Mouse (Mus musculus) urinary bladder, postnatal 14 days (tissue): ENCODE data around the gene 4930442H23Rik.
"Not testable (repeated sequence)": the region's sequence is repeated elsewhere in the genome, so short reads cannot be mapped to it uniquely, and the experiment has no call there.

ENCODE experiments used
- DNase-seq: peaks from one replicate; pipeline ENCODE4 v3.0.0; 2021; ENCODE audit warnings: low spot score

4930442H23Rik gene

DNA sequence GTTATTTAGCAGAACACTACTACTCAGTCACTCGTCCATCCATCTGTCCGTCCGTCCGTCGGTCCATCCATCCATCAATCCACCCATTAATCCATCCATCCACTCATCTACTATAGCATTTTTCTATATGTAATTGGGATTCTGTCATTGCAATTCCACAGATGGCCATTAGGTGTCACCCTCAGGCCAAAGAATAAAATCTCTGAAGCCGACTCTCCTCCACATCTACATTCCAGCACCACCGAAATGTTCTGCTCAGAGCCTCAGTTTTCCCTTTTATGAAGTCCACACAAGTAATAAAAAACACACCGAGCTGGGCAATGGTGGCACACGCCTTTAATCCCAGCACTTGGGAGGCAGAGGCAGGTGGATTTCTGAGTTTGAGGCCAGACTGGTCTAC lies 14.6 kb upstream of the 4930442H23Rik start:
- DNase-seq = peak; percentile 65

DNA sequence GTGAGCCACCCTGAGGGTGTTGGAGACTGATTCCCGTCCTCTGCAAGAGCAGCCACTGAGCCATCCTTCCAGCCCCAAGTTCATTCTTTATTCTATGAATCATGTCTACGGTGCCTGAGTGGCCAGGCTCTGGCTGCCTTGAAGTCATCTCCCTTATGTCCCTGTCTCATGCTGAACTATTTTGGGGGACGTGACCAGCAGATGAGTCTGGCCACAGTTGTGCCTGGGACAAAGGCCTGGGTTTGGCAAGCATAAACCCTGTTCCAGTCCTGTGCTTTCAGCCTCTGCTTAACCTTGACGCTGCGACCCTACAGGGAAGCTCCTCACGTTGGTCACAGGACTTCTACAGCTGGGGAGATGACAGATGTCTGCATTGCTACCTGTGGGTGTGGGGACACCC lies 13.7 kb upstream of the 4930442H23Rik start:
- DNase-seq = no peak

DNA sequence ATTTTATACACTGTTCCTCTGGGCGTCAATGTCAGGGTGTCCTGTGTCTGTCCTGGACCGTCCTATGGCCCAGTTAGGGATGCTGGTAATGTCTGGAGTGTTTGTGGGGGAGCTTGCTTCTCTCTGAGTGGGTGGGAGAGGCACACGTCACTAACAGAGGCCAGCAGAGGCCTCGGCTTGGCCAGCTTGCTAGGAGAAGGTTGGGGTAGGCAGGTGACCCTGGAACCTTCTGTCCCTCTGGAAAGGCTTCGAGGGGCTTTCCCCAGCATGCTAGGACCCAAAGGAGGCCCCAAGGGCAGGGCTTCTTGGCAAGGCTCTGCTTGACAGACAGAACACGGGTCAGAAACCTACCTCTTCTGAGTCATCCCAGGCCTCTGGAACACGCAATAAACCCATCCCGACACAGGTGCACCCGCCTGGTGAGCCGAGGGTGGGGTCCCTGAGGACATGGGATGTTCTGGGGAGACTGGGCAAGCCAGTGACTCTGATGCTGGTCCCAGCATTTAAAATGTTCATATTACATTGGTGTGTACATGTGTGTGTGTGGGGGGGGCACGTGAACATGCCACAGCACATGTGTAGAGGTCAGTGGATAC lies 12.9 kb upstream of the 4930442H23Rik start:
- no peak for DNase-seq

DNA sequence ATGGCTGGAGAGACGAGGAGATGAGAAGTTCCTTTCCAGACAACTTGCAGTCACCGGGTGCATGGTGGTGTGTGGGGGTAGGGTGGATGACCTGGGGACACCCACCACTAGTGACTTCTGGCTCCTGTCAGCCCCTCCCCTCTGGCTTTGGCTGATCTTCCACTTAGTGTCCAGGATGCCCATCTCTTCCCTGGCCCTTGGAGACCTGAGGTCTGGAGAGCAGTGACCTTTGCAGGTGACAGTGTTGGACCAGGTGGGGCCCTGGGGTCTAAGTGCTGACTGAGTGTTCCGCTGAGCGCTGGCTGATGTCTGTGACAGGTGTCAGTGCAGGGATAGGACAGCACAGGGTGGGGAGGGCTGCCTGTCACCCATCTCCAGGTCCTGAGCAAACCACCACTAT lies 11.7 kb upstream of the 4930442H23Rik start:
- DNase-seq = no peak

DNA sequence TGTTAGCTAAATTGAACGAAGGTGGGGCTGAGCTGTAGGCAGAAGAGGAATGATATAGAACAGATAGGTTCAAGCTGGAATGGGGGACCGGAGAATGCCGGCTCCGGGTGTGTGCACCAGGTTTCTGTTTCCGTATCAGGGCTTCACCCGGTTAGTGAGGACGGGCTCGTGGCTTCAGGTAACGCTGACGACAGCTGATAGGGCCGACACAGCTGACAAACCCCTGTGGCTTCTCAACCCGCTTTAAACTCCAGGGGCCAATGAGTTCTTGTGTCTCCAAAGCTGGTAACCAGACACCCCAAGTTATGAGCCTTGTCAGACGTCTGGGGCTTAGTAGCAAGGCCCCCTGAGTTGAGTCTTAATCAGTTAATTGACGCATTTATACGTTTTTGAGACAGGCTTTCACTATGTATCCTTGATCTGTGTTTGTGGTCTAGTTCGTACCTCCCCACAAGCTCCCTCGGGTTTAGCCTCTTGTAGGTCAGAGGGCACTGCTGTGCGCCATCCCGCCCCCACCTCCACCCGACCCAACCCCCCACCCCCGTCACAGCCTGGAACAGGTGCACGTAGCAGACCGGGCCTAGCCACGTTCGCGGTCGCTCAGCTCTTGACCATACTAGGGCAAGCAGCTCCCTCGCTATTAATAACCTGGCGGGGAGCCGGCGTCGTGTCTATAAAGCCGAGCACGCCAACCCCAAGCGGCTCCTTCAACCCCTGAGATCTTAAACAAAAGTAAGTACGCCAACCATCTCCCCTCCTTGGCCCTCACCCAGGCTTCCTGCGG lies 10.5 kb upstream of the 4930442H23Rik start:
- DNase-seq = peak; percentile 54

DNA sequence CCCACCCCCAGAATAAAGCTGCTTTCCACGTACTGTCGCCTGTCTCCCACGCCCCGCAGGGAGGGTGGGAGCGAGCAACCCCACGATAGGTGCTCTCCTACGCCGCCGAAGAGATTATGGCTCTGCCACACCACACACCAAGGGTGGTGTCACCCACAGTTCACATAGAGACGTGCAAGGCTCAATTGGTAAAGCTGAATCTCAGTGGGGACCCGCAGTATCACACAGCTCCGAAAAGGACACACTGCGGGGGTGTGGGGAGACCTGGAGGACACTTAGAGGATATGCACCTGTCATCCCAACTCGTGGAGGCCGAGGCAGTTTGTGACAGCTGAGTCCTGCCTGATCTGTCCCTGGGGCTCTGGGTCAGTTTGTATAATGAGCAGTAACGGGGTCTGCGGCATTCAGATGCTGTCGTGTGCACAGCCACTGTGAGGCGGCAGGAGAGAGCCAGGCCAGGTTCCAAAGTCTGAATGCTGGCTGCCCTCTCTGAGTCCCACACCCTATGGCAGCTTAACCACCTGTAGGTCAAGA lies 9.4 kb upstream of the 4930442H23Rik start:
- DNase-seq = no peak

DNA sequence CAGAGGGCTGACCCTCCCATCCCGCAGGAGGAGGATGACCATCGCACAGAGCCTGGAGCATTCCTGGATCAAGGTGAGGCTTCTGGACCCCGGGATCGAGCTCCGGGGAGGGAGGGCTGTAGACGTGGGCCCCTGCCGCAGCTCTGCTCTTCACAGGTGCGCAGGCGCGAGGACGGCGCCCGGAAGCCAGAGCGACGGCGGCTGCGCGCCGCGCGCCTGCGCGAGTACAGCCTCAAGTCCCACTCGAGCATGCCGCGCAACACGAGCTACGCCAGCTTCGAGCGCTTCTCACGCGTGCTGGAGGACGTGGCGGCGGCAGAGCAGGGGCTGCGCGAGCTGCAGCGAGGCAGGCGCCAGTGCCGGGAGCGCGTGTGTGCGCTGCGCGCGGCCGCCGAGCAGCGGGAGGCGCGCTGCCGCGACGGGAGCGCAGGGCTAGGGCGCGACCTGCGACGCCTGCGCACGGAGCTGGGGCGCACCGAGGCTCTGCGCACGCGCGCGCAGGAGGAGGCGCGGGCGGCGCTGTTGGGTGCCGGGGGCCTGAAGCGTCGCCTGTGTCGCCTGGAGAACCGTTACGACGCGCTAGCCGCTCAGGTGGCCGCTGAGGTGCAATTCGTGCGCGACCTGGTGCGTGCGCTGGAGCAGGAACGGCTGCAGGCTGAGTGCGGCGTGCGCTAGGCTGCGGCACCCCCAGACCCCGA lies 8.8 kb upstream of the 4930442H23Rik start:
- DNase-seq = peak; percentile 79

DNA sequence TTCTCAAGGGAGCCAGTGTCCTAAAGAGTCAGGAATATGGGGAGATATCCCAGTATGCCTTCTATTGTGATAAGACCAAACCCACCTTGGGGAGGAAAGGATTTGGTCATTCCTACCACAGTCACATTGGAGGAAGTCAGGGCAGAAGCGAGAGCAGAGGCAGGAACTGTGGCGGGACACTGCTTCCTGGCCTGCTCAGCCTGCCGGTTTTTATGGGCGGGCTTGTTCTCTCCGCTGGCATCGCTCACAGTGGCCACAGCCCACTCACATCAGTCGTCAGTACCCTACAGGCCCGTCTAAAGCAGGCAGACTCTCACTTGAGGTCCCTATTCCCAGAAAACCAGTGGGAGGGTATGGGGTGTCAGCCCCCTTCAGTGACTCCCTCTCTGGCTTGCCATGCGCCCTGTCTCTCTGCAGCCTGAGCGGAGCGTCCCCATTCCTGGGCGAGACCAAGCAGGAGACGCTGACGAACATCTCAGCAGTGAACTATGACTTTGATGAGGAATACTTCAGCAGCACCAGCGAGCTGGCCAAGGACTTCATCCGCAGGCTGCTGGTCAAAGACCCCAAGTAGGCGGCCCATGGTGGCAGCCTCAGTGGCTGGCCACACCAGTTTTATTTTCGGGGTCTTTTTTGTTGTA lies 7.8 kb upstream of the 4930442H23Rik start:
- no peak for DNase-seq

DNA sequence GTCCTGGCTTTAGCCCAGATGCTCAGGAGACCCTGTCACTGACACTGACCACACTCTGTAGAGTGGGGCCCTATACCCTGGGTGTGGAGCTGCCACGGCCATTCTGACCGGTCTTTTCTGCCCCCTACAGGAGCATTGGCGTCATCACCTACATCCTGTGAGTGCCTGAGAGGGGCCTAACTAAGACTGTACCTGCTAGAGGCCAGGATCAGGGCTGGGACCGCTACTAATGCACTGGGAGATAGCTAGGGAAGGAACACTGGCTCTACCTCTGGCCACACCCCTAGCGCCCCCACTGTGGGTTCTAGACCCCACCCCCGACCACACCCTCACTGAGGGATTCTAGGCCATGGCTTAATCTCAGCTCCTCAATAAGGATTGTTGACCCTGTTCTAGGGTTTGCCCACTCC lies 7.3 kb upstream of the 4930442H23Rik start:
- no peak for DNase-seq

DNA sequence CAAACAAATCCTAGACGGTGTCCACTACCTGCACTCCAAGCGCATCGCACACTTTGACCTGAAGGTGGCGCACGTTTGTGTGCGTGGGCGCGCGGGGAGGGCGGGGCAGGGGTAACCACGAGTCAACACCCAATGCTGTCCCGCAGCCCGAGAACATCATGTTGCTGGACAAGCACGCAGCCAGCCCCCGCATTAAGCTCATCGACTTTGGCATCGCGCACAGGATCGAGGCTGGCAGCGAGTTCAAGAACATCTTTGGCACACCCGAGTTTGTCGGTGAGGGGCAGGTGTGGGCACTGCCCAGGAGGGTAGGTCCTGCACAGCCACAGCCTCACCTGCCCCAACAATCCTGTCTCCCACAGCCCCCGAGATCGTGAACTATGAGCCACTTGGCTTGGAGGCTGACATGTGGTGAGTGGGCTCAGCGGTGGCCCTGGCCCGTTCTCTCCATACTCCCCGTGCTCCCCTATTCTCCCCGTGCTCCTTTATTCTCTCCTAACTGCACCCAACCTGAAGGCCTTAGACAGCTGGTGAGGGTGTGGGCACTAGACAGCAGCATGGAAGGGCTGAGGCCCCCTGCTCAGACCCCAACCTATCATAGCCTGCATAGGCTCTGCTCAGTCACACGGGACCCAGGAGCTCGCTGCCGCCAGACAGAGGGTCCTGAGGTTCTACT lies 6.7 kb upstream of the 4930442H23Rik start:
- no peak for DNase-seq

DNA sequence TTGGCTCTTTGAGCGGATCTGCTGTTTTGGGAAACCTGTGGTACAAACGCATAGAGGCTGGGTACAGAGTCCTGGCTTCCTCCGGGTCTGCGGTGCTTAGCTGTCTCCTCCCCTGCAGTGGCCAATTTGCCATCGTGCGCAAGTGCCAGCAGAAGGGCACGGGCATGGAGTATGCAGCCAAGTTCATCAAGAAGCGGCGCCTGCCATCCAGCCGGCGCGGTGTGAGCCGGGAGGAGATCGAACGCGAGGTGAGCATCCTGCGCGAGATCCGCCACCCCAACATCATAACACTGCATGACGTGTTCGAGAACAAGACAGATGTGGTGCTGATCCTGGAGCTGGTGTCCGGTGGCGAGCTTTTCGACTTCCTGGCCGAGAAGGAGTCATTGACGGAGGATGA lies 6.2 kb upstream of the 4930442H23Rik start:
- no peak for DNase-seq

DNA sequence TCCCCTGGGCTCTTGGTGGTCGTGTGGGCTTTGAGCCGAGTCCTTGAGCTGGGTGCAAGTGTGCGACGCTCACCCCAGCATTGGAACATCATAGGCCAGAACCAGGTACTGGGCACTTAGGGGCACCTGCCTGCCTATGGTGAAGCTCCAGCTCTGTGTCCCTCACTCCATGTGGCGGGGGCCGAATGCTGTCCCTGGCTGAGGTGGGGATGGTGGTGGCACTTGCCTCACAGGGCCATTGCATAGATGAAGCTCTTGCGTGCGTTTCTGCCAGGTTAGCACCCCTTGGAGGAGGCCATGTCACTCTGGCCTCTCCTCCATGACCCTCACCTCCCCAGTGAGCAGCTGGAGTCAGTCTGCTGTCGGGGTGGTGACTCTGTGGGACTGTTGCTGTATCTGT lies 3.5 kb upstream of the 4930442H23Rik start:
- no peak for DNase-seq

DNA sequence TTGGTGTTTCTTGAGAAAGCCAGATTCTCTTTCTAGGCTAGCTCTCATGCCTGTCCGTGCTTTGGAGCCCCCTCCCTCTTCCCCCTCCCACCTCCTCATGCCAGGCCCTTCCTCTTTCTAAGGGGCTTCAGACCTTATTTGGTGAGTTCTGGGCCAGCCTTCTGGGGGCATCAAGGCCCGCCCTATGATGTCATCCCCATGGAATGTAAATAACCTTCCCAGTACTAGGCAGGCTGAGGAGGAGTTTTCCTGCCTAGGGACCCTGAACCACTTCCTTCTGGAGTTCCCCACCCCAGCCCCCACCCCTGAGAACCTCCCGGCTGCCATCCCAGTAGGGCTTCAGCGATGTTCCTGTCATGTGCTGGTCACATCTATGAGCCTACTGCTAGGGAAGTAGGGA lies 1.1 kb upstream of the 4930442H23Rik start:
- no peak for DNase-seq

DNA sequence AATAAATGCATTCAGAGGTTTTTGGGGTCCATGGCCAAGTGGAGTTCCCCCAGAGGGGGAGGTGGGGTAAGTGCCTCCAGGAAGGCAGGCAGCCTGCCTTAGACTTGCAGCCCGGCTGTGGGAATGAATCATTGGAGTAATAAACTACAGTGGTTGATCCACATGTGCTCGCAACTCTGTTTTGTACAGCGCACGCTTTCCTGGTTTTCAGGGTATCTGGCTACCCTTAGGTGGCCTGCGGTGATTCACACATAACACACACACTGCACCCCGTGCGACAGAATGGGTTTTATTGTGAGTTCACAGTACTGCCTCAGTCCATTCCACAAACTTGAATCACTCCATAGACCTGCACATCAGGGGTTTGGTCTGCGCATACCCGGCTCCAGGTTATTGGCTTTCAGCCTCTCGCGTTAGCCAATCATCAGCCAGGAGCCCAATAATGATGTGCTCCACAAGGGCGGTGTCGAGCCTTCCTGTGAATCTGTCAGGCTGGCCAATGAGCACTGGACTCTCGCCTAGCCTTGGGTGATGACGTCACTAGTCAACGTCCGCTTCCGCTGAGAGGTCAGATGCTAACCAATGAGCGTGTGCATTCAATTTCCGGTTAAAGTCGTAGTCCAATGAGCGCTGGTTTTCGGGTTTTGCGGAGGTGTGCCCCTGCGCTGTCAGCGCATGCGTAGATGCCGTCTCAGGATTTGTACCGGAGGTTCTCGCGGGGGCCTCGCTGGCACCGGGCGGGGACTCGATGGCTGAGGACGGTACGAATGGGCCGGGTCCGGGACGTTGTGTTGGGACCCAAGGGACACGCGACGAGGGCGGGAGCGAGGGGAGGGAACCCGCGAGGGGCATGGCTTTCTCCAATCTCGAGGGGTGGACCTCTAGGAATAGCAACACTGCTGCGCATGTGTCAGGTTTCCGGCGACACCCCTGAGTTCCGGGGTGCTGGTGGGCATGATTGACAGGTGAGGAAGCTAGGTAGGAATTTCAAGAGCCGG lies 1.0 kb downstream of the 4930442H23Rik start, which contains the start of gene Dapk3:
TSS of gene Dapk3 (plus strand) at position 670 of the 998 bp plus-strand sequence.
- peak; percentile 95 for DNase-seq

DNA sequence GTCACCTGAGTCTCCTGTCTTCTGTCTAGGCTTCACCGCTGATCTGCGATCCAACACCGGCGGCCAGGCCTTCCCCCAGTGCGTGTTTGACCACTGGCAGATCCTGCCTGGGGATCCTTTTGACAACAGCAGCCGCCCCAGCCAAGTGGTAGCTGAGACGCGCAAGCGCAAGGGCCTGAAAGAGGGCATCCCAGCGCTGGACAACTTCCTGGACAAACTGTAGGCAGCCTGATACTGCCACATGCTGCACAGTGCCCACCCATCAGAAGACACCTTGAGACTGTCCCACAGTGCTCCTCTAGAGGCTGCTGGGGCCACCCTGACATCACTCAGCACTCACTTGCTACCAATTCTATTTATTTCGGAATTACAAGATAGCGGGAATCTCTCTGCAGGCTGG lies 1.8 kb downstream of the 4930442H23Rik start:
- not testable (repeated sequence) for DNase-seq

DNA sequence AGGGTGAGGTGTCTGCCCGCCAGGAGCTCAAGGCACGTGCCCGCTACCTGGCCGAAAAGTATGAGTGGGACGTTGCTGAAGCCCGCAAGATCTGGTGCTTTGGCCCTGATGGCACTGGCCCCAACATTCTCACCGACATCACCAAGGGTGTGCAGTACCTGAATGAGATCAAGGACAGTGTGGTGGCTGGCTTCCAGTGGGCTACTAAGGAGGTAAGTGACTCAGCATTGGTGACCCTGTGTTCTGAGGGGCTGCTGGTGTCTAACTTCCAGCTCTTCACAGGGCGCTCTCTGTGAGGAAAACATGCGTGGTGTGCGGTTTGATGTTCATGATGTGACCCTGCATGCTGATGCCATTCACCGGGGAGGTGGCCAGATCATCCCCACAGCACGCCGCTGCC lies 2.7 kb downstream of the 4930442H23Rik start:
- no peak for DNase-seq

DNA sequence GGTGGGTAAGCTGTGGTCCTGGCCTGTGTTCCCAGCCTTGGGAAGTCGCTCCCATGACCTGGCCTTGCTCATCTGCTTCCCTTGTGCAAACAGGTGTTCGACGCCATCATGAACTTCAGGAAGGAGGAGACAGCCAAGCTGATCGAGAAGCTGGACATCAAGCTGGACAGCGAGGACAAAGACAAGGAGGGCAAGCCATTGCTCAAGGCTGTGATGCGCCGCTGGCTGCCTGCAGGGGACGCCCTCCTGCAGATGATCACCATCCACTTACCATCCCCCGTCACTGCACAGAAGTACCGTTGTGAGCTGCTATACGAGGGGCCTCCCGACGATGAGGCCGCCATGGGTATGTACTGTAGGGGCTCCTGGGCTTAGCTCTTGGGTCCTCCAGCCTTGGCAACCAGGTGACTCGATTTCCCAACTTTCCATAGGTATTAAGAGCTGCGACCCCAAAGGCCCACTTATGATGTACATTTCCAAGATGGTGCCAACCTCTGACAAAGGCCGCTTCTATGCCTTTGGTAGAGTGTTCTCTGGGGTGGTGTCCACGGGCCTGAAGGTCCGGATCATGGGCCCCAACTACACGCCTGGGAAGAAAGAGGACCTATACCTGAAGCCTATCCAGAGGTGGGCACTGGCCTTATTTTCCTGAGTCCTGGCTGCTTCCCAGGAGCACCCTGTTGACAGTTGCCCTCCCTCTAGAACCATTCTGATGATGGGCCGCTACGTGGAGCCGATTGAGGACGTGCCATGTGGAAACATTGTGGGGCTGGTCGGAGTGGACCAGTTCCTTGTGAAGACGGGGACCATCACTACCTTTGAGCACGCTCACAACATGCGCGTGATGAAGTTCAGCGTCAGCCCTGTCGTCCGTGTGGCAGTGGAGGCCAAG lies 4.0 kb downstream of the 4930442H23Rik start:
- DNase-seq = no peak

DNA sequence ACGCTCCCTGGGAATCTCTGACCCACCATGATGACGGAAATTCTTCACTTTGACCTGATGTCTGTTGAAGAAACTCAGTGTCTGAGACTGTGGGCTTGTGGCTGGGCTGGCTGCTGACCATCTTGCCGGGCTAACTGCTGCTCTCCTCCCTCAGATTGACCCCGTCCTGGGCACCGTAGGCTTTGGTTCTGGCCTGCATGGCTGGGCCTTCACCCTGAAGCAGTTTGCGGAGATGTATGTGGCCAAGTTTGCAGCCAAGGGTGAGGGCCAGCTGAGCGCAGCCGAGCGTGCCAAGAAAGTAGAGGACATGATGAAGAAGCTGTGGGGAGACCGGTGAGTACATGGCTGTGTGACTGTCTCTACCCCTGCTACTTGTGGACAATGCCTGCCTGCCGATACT lies 4.7 kb downstream of the 4930442H23Rik start:
- DNase-seq = no peak

DNA sequence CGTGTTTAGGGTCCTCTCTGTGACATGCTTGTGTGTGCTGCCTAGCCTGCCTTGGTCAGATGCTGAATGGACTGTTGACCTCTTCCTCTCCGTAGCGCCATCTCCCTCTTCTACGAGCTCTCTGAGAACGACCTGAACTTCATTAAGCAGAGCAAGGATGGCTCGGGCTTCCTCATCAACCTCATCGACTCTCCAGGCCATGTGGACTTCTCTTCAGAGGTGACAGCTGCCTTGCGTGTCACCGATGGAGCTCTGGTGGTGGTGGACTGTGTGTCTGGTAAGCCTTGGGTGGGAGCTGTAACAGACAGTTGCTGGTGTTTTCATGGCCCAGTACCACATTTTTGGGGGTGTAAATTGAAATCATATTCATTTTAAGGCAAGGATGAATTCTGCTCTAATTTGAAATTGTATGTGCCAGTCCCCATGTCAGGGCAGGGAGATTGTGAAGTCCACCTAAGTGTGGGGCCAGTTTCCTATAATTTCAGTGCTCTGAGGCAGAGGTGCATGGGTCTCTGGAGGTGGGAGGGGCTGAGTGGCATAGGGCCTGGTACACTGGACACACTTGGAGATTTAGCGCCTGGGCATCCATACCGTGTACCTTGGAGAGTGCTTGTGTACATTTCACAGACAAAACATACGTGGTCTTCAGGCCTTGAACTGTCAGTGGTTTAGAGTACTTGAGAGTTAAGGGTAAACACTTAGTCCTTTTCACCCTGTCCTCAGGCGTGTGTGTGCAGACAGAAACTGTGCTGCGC lies 5.5 kb downstream of the 4930442H23Rik start:
- no peak for DNase-seq
